Mouse (Mus musculus) small intestine, adult 2 months (tissue): ENCODE results near the gene Btbd16.

Source experiments
- CTCF ChIP-seq: fragments of 200-500 bp; IDR thresholded peaks from 2 replicates; pipeline ENCODE4 v1.5.1; 2012; ENCODE audit warnings: low read depth, mild to moderate bottlenecking, control low read depth, inconsistent platforms, low read length, moderate library complexity, mixed read lengths; ENCODE audit not compliant: insufficient replicate concordance, insufficient read length; ENCODE audit errors: extremely low read depth
- POLR2A ChIP-seq: fragments of 200-500 bp; IDR thresholded peaks from 2 replicates; pipeline ENCODE4 v1.6.1; 2012; ENCODE audit warnings: low read depth, mild to moderate bottlenecking, control low read depth, inconsistent platforms, low read length, moderate library complexity

GRCm38 (mm10) chr7:130857973-130858372, 84.1 kb downstream of the Btbd16 start:
- no peak for TF ChIP-seq POLR2A
- TF ChIP-seq CTCF: no peak
